Mouse (Mus musculus): ENCODE data around the gene Foxo4. TPM values are rescaled to one million over a fixed set of nuclear protein-coding genes. Genes with fewer than 3 reads are reported as not detected.

Gene Foxo4
- polyA plus RNA-seq, 1 experiment = 20.9 TPM

GRCm38 (mm10) chrX:101300427-101301030, 46.2 kb downstream of the Foxo4 start:
- TF ChIP-seq POLR2A (IDR thresholded peaks at IDR 0.05; ENCODE audit: borderline replicate concordance, control insufficient read depth, low read depth, low read length) (no peak), CTCF (IDR thresholded peaks at IDR 0.05; ENCODE audit: control insufficient read depth, insufficient read depth, low read length) (no peak)
- WGBS = 67% methylated on average over 13 of the region's 13 CpGs
- H3K4me1 ChIP-seq (ENCODE audit: control insufficient read depth, insufficient read depth, low read length) = no peaks in the 10 kb centered on the region; the same call in 1 of the 2 replicates
- no peak overlapping the region for H3K27ac ChIP-seq (ENCODE audit: control insufficient read depth, insufficient read depth, low read depth, low read length, poor library complexity)
- H3K4me3 ChIP-seq (replicated peaks; ENCODE audit: control insufficient read depth, low read depth, low read length) = no peak overlapping the region

- 81% methylated on average over 9 of the region's 9 CpGs for WGBS
- H3K4me1 ChIP-seq (ENCODE audit: control insufficient read depth, insufficient read depth, low read length) = no peaks in the 10 kb centered on the region; the same call in 1 of the 2 replicates
- no peak for TF ChIP-seq POLR2A (IDR thresholded peaks at IDR 0.05; ENCODE audit: borderline replicate concordance, control insufficient read depth, low read depth, low read length)
- TF ChIP-seq CTCF (IDR thresholded peaks at IDR 0.05; ENCODE audit: control insufficient read depth, insufficient read depth, low read length) = no peak
- H3K27ac ChIP-seq (ENCODE audit: control insufficient read depth, insufficient read depth, low read depth, low read length, poor library complexity) = no peak overlapping the region
- H3K4me3 ChIP-seq (replicated peaks; ENCODE audit: control insufficient read depth, low read depth, low read length) = no peak overlapping the region
Measured at GRCm38 (mm10) chrX:101301654-101302053, 47.3 kb downstream of the Foxo4 start.

GRCm38 (mm10) chrX:101304646-101305045, 50.3 kb downstream of the Foxo4 start:
- Histone ChIP-seq H3K4me3 (replicated peaks; ENCODE audit: control insufficient read depth, low read depth, low read length) (no peak overlapping the region), H3K27ac (ENCODE audit: control insufficient read depth, insufficient read depth, low read depth, low read length, poor library complexity) (no peak overlapping the region)
- WGBS = 70% methylated on average over 2 of the region's 2 CpGs

GRCm38 (mm10) chrX:101309299-101309698, 55.0 kb downstream of the Foxo4 start:
- H3K27ac ChIP-seq (ENCODE audit: control insufficient read depth, insufficient read depth, low read depth, low read length, poor library complexity) = no peak overlapping the region
- H3K4me3 ChIP-seq (replicated peaks; ENCODE audit: control insufficient read depth, low read depth, low read length) = no peak overlapping the region
- WGBS = 90% methylated on average over 5 of the region's 5 CpGs
- H3K4me1 ChIP-seq (ENCODE audit: control insufficient read depth, insufficient read depth, low read length) = no peaks in the 10 kb centered on the region; the same call in 1 of the 2 replicates
- TF ChIP-seq CTCF (IDR thresholded peaks at IDR 0.05; ENCODE audit: control insufficient read depth, insufficient read depth, low read length) (no peak), POLR2A (IDR thresholded peaks at IDR 0.05; ENCODE audit: borderline replicate concordance, control insufficient read depth, low read depth, low read length) (no peak)

More at GRCm38 (mm10) chrX:101304646-101305045, 50.3 kb downstream of the Foxo4 start:
- no peaks in the 10 kb centered on the region; the same call in 1 of the 2 replicates for H3K4me1 ChIP-seq (ENCODE audit: control insufficient read depth, insufficient read depth, low read length)
- TF ChIP-seq CTCF (IDR thresholded peaks at IDR 0.05; ENCODE audit: control insufficient read depth, insufficient read depth, low read length) = no peak
- TF ChIP-seq POLR2A (IDR thresholded peaks at IDR 0.05; ENCODE audit: borderline replicate concordance, control insufficient read depth, low read depth, low read length) = no peak

Other genes starting within 250 kb of the Foxo4 start
- 1.1 TPM in 1 of 2 replicates, not detected in the other for gene Tex11, start 194.9 kb upstream of the Foxo4 start, polyA plus RNA-seq (2011; ENCODE audit: insufficient read depth, insufficient read length, low replicate concordance, missing spikeins)
- gene Slc7a3, start 168.5 kb upstream of the Foxo4 start, polyA plus RNA-seq (2011; ENCODE audit: insufficient read depth, insufficient read length, low replicate concordance, missing spikeins) = 11.5 TPM in 1 of 2 replicates, not detected in the other
- 15.2 and 23.3 TPM in 2 replicates for gene Snx12, start 32.0 kb upstream of the Foxo4 start, polyA plus RNA-seq (2011; ENCODE audit: insufficient read depth, insufficient read length, low replicate concordance, missing spikeins)
- gene Gm614, start 9.5 kb downstream of the Foxo4 start, polyA plus RNA-seq (2011; ENCODE audit: insufficient read depth, insufficient read length, low replicate concordance, missing spikeins) = not detected in 2 replicates
- gene Il2rg, start 13.7 kb downstream of the Foxo4 start, polyA plus RNA-seq (2011; ENCODE audit: insufficient read depth, insufficient read length, low replicate concordance, missing spikeins) = 12.4 and 32.4 TPM in 2 replicates
- not detected in 2 replicates for gene Gm20489, start 14.5 kb downstream of the Foxo4 start, polyA plus RNA-seq (2011; ENCODE audit: insufficient read depth, insufficient read length, low replicate concordance, missing spikeins)
- gene Med12, start 19.5 kb downstream of the Foxo4 start, polyA plus RNA-seq (2011; ENCODE audit: insufficient read depth, insufficient read length, low replicate concordance, missing spikeins) = 122 and 196 TPM in 2 replicates
- 2.1 TPM in 1 of 2 replicates, not detected in the other for gene Nlgn3, start 44.6 kb downstream of the Foxo4 start, polyA plus RNA-seq (2011; ENCODE audit: insufficient read depth, insufficient read length, low replicate concordance, missing spikeins)
- gene Gjb1, start 121.8 kb downstream of the Foxo4 start, polyA plus RNA-seq (2011; ENCODE audit: insufficient read depth, insufficient read length, low replicate concordance, missing spikeins) = 1.1 and 4.7 TPM in 2 replicates
- gene Zmym3, start 166.3 kb downstream of the Foxo4 start, polyA plus RNA-seq (2011; ENCODE audit: insufficient read depth, insufficient read length, low replicate concordance, missing spikeins) = 9.3 and 26.9 TPM in 2 replicates
- 112 and 164 TPM in 2 replicates for gene Nono, start 174.8 kb downstream of the Foxo4 start, polyA plus RNA-seq (2011; ENCODE audit: insufficient read depth, insufficient read length, low replicate concordance, missing spikeins)
- 2.4 and 4.1 TPM in 2 replicates for gene Itgb1bp2, start 194.6 kb downstream of the Foxo4 start, polyA plus RNA-seq (2011; ENCODE audit: insufficient read depth, insufficient read length, low replicate concordance, missing spikeins)